Mouse (Mus musculus): ENCODE data around the gene Barhl2. TPM values are rescaled to one million over a fixed set of nuclear protein-coding genes. Genes with fewer than 3 reads are reported as not detected.

Gene Barhl2
- total RNA-seq, 2 experiments from 2014 or later = 0.82 to 0.95 TPM

- DNase-seq (ENCODE audit: extremely low spot score in 1 of 2, low spot score in 2 of 2) = no peak
- H3K27ac ChIP-seq = no peak overlapping the region
- no peak overlapping the region for H3K4me3 ChIP-seq
- TF ChIP-seq CTCF (IDR thresholded peaks at IDR 0.05) = no peak
- intact Hi-C loops (cut with DNase I) = no loop called here
Observed at GRCm38 (mm10) chr5:106453181-106453885, 4.6 kb downstream of the Barhl2 start.

- H3K27ac ChIP-seq = no peak overlapping the region
- intact Hi-C loops (cut with DNase I) = no loop called here
- TF ChIP-seq CTCF (IDR thresholded peaks at IDR 0.05) = no peak
- no peak for DNase-seq (ENCODE audit: extremely low spot score in 1 of 2, low spot score in 2 of 2)
- H3K4me3 ChIP-seq = no peak overlapping the region
Observed at GRCm38 (mm10) chr5:106452686-106453085, 5.3 kb downstream of the Barhl2 start.

GRCm38 (mm10) chr5:106451681-106452440 lies 6.1 kb downstream of the Barhl2 start:
- H3K4me3 ChIP-seq = no peak overlapping the region
- intact Hi-C loops (cut with DNase I) = no loop called here
- H3K27ac ChIP-seq = no peak overlapping the region
- no peak for DNase-seq (ENCODE audit: extremely low spot score in 1 of 2, low spot score in 2 of 2)
- no peak for TF ChIP-seq CTCF (IDR thresholded peaks at IDR 0.05)

GRCm38 (mm10) chr5:106450426-106451160 lies 7.4 kb downstream of the Barhl2 start:
- DNase-seq (ENCODE audit: extremely low spot score in 1 of 2, low spot score in 2 of 2) = no peak
- H3K27ac ChIP-seq = no peak overlapping the region
- H3K4me3 ChIP-seq = no peak overlapping the region
- intact Hi-C loops (cut with DNase I) = no loop called here
- no peak for TF ChIP-seq CTCF (IDR thresholded peaks at IDR 0.05)

- DNase-seq (ENCODE audit: extremely low spot score in 1 of 2, low spot score in 2 of 2) = no peak
- no peak overlapping the region for H3K27ac ChIP-seq
- no peak overlapping the region for H3K4me3 ChIP-seq
- intact Hi-C loops (cut with DNase I) = no loop called here
- no peak for TF ChIP-seq CTCF (IDR thresholded peaks at IDR 0.05)
Observed at GRCm38 (mm10) chr5:106449720-106450425, 8.1 kb downstream of the Barhl2 start.

- intact Hi-C loops (cut with DNase I) = no loop called here
- no peak for TF ChIP-seq CTCF (IDR thresholded peaks at IDR 0.05)
Observed at GRCm38 (mm10) chr5:106448798-106449125, 9.2 kb downstream of the Barhl2 start.

GRCm38 (mm10) chr5:106447951-106448797 lies 9.8 kb downstream of the Barhl2 start:
- Histone ChIP-seq H3K4me3 (no peak overlapping the region), H3K27ac (no peak overlapping the region)
- intact Hi-C loops (cut with DNase I) = no loop called here
- no peak for DNase-seq (ENCODE audit: extremely low spot score in 1 of 2, low spot score in 2 of 2)
- no peak for TF ChIP-seq CTCF (IDR thresholded peaks at IDR 0.05)

More at GRCm38 (mm10) chr5:106448798-106449125, 9.2 kb downstream of the Barhl2 start:
- Histone ChIP-seq H3K27ac (no peak overlapping the region), H3K4me3 (no peak overlapping the region)
- no peak for DNase-seq (ENCODE audit: extremely low spot score in 1 of 2, low spot score in 2 of 2)

- no peak overlapping the region for H3K27ac ChIP-seq
- intact Hi-C loops (cut with DNase I) = no loop called here
- no peak for DNase-seq (ENCODE audit: extremely low spot score in 1 of 2, low spot score in 2 of 2)
- no peak overlapping the region for H3K4me3 ChIP-seq
- TF ChIP-seq CTCF (IDR thresholded peaks at IDR 0.05) = no peak
Observed at GRCm38 (mm10) chr5:106447091-106447820, 10.7 kb downstream of the Barhl2 start.

GRCm38 (mm10) chr5:106446593-106446992 lies 11.4 kb downstream of the Barhl2 start:
- Histone ChIP-seq H3K27ac (no peak overlapping the region), H3K4me3 (no peak overlapping the region)
- no peak for TF ChIP-seq CTCF (IDR thresholded peaks at IDR 0.05)
- intact Hi-C loops (cut with DNase I) = no loop called here
- DNase-seq (ENCODE audit: extremely low spot score in 1 of 2, low spot score in 2 of 2) = no peak

- DNase-seq (ENCODE audit: extremely low spot score in 1 of 2, low spot score in 2 of 2) = no peak
- no peak for TF ChIP-seq CTCF (IDR thresholded peaks at IDR 0.05)
- no peak overlapping the region for H3K27ac ChIP-seq
- no peak overlapping the region for H3K4me3 ChIP-seq
- intact Hi-C loops (cut with DNase I) = no loop called here
Observed at GRCm38 (mm10) chr5:106445681-106446080, 12.3 kb downstream of the Barhl2 start.
